Mouse (Mus musculus) liver, embryonic 13.5 days (tissue): ENCODE measurements around the gene Apc2. TPM values are rescaled to one million over a fixed set of nuclear protein-coding genes. Genes with fewer than 3 reads are reported as not detected.

ENCODE experiments used
- ATAC-seq: fragments of 200-750 bp; cut with Nextera tagmentation; 2 replicates; pipeline ENCODE4 v1.8.0; 2017; ENCODE audit warnings: low read depth, mild to moderate bottlenecking, moderate number of reproducible peaks, moderate library complexity
- DNase-seq: peaks from one replicate; pipeline ENCODE4 v3.0.0; 2022
- H3K27ac ChIP-seq: fragments of 300-500 bp; sonication (generic); 2 replicates; pipeline ENCODE4 v1.5.1; 2015; ENCODE audit warnings: moderate library complexity, mild to moderate bottlenecking, inconsistent platforms
- H3K27me3 ChIP-seq: fragments of 300-500 bp; sonication (generic); 2 replicates; pipeline ENCODE4 v1.6.1; 2015; ENCODE audit warnings: mild to moderate bottlenecking, inconsistent platforms
- H3K36me3 ChIP-seq: fragments of 300-500 bp; sonication (generic); 2 replicates; pipeline ENCODE4 v1.6.1; 2015; ENCODE audit warnings: mild to moderate bottlenecking, inconsistent platforms
- H3K4me1 ChIP-seq: fragments of 300-500 bp; sonication (generic); replicated peaks from 2 replicates; pipeline ENCODE4 v1.6.1; 2015; ENCODE audit warnings: inconsistent platforms
- H3K4me2 ChIP-seq: fragments of 300-500 bp; sonication (generic); 2 replicates; pipeline ENCODE4 v1.6.1; 2015; ENCODE audit warnings: inconsistent platforms, mild to moderate bottlenecking, moderate library complexity
- H3K4me3 ChIP-seq: fragments of 300-500 bp; sonication (generic); replicated peaks from 2 replicates; pipeline ENCODE4 v1.5.1; 2015; ENCODE audit warnings: mild to moderate bottlenecking, inconsistent platforms
- H3K9ac ChIP-seq: fragments of 300-500 bp; sonication (generic); 2 replicates; pipeline ENCODE4 v1.6.1; 2015; ENCODE audit warnings: mild to moderate bottlenecking, inconsistent platforms
- H3K9me3 ChIP-seq: fragments of 300-500 bp; sonication (generic); replicated peaks from 2 replicates; pipeline ENCODE4 v1.6.1; 2016; ENCODE audit warnings: inconsistent platforms
- WGBS: fragments of 180-500 bp; shearing (Covaris S2); methylation state at CpG from one replicate; pipeline ENCODE4 v1.1.7; 2015; ENCODE audit not compliant: insufficient replicate concordance; 5-methylcytosine and 5-hydroxymethylcytosine counted together
- polyA plus RNA-seq: library from polyadenylated mRNA; unstranded; fragments of >200 nt; fragmentation: Nextera tagmentation; extraction: Ambion mirVana; gene quantifications from 2 replicates; pipeline ENCODE4 v1.2.1, GENCODE M21; 2015

Apc2 gene
- polyA plus RNA-seq, 1 experiment from 2014 or later: 0.24 TPM

DNA sequence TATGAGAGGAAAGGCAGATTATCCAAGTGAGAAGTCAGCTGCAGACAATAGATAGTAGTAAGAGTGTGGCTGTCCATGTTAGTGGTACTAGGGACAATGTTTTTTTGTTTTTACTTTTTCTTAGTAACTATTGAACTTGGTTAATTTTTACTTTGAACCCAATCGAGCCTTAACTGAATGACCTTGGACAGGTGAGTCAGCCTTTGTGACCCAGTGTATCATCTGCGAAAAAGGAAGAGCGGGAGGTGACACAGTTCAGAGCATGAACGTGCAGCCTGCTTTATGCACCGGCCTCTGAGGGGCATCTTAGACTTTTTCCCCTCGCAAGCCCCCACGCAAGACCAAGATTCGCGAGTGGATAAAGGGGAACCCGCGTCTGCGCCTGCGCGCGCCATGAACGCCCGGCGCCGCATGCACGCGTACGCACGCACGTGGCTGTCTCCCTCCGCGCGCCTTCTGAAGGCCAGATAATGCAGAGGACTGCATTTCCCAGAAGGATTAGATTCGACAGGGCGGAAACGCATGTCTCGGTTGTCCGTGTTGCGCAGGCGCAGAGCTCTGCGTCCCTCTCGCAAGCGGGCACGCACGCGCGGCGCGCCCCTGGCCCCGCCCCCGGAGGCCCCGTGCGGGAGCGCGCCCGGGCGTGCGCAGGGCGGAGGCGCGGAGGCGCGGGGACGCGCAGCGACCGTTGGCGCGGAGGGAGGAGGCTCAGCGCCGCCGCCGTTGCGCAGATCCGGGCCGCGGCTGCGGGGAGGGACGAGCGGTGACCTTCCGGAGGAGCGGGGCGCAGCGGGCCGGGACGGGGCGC is 31.2 kb upstream of the Apc2 start:
- Histone ChIP-seq H3K4me3 (peak overlapping the region; percentile 98), H3K36me3 (peaks cover 24% of the 10 kb centered on the region), H3K27ac (peak overlapping the region; percentile 93), H3K9me3 (no peaks in the 10 kb centered on the region), H3K27me3 (no peaks in the 10 kb centered on the region), H3K4me1 (peaks cover 87% of the 10 kb centered on the region), H3K9ac (peak overlapping the region; percentile 100), H3K4me2 (peak overlapping the region; percentile 88)
- WGBS: 1% methylated on average over 81 of the region's 81 CpGs
- peak; percentile 66 for ATAC-seq
- DNase-seq: peak; percentile 98

DNA sequence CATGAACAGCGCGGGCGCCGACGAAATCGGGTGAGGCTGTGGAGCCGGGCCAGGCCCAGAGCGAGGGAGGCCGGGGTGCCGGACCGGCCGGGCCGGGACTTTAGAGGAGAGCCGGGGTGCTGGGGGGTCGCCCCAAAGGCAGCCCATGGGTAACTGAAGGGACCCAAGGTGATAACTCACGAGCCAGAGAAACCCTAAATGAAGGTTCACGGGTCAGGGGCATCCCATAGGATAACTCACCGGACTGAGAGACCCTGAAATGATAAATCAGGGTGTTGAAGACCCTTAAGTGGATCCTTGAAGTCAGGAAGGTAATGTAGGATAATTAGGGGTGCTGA is 30.7 kb upstream of the Apc2 start:
- under 1% methylated on average over 18 of the region's 18 CpGs for WGBS
- Histone ChIP-seq H3K9me3 (no peaks in the 10 kb centered on the region), H3K4me1 (peaks cover 87% of the 10 kb centered on the region), H3K4me2 (peak overlapping the region; percentile 88), H3K27ac (peak overlapping the region; percentile 92), H3K9ac (peak overlapping the region; percentile 100), H3K4me3 (peak overlapping the region; percentile 98), H3K27me3 (no peaks in the 10 kb centered on the region), H3K36me3 (peaks cover 24% of the 10 kb centered on the region)
- DNase-seq (no peak), ATAC-seq (no peak)

DNA sequence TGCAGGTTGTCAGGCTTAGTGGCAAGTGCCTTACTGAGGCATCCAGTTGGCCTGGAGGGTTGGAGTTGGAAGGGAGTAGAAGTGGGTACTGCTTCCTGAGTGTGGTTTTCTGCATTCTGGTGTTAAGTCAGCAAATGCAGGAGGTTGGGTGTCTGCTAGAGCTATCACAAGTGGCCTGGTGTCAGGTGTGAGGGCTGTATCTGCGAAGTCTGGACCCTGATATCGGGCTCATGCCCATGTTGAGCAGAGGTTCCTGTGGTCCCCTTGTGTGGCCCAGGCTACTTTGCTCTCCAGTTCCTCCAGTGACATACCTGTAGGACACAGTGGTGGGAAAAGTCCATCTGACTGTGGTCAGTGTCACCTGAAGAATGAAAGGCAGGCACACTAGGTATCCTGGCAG is 25.7 kb upstream of the Apc2 start:
- ATAC-seq: peak; percentile 51
- peak overlapping the region; percentile 98 for H3K4me3 ChIP-seq
- H3K27ac ChIP-seq: peak overlapping the region; percentile 96
- H3K36me3 ChIP-seq: peaks cover 69% of the 10 kb centered on the region
- peaks cover 93% of the 10 kb centered on the region for H3K4me1 ChIP-seq
- peak overlapping the region; percentile 100 for H3K9ac ChIP-seq
- peak overlapping the region; percentile 88 for H3K4me2 ChIP-seq
- no peaks in the 10 kb centered on the region for H3K27me3 ChIP-seq
- no peaks in the 10 kb centered on the region for H3K9me3 ChIP-seq
- WGBS: 32% methylated on average over 2 of the region's 2 CpGs
- no peak for DNase-seq

DNA sequence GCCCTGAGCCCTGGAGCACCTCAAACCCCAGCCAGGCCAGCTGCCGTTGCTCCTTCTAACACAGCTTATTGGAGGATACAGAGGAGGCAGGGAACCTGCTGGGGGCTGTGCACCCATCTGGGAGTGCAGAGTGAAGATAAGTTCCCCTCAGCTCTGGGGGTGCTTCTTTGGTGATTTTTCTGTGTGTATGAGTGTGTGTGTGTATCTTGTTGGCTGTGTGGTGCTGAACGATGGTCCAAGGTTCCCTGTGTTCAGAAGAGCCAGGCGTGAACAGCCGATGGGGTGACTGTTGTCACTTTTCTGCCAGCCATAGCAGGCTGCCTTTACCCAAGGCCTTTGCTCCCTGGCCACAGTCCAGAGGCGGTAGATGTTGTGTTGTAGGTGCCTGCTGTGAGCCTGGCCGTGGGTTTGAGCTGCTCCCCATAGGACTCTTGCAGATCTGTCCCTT is 25.0 kb upstream of the Apc2 start:
- DNase-seq (peak; percentile 68), ATAC-seq (peak; percentile 83)
- H3K4me3 ChIP-seq: peak overlapping the region; percentile 98
- peak overlapping the region; percentile 96 for H3K27ac ChIP-seq
- no peaks in the 10 kb centered on the region for H3K9me3 ChIP-seq
- H3K9ac ChIP-seq: peak overlapping the region; percentile 100
- peaks cover 93% of the 10 kb centered on the region for H3K4me1 ChIP-seq
- WGBS: 43% methylated on average over 6 of the region's 6 CpGs
- no peaks in the 10 kb centered on the region for H3K27me3 ChIP-seq
- peaks cover 75% of the 10 kb centered on the region for H3K36me3 ChIP-seq
- H3K4me2 ChIP-seq: peak overlapping the region; percentile 88

DNA sequence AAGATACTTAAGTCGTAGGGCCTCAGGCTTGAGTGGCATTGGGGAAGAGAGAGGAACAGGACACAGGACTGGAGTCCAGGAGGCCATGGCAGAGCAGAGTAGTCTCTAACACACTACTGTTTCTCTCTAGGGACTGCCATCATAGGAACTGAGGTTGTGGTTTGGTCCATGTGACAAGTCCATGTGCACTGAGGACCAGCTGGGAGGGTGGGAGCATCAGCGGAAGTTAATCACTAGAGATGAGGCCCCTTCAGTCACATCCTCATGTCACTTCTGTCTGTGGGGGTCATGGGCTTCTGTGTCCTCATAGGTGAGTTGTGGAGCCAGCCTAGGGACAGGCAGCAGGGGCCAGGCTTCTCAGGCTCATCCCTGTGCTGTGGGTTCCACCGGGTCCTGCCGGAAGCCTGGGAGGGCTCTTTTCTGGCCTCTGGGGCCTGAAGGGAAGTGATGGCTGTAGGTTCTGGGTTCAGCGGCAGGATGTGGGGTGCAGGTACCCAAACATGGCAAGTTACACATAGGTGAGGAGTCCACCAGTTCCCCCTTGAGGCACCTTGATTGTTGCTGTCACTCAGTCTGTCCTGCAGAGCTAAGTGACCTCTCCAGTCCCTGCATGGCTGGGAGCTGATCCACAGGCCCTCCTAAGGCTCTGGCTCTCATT is 24.5 kb upstream of the Apc2 start:
- DNase-seq (no peak), ATAC-seq (no peak)
- peak overlapping the region; percentile 88 for H3K4me2 ChIP-seq
- peak overlapping the region; percentile 98 for H3K4me3 ChIP-seq
- H3K27me3 ChIP-seq: no peaks in the 10 kb centered on the region
- peak overlapping the region; percentile 100 for H3K9ac ChIP-seq
- peak overlapping the region; percentile 96 for H3K27ac ChIP-seq
- H3K36me3 ChIP-seq: peaks cover 81% of the 10 kb centered on the region
- WGBS: 57% methylated on average over 5 of the region's 5 CpGs
- no peaks in the 10 kb centered on the region for H3K9me3 ChIP-seq
- peaks cover 91% of the 10 kb centered on the region for H3K4me1 ChIP-seq

DNA sequence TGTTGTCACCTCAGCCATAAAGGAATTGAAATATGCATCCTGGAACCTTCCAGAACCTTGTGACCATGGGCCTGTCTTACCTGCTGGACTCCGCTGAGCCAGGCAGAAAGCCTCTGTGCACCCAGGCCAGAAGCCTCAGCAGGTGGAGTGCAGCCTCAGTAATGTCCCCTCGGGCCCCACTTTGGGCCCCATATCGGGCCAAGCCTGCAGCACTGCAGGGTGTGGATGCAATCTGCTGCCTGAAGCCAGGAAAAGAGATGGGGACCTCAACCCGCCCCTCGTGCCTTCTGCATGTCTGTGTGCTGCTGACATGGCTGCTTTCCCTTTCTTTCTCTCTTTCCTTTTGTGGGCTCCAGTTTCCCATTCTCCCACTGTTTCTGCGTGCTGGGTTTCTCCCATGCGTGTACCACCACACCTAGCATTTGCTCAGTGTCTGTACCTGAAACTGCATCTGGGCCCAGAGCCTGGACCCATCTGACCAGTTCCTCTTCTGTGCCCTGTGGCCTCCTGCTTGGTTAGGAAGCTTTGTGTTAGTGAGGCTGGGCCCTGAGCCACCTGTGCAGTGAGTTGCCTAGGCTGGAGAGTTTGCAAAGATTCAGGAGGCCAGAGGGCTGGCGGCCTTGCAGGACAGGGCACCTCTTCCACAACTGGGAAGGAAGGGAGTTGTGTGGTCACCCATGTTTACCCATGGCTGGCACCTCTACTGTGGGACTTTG is 23.7 kb upstream of the Apc2 start:
- peak; percentile 66 for DNase-seq
- Histone ChIP-seq H3K4me1 (peaks cover 84% of the 10 kb centered on the region), H3K4me3 (peak overlapping the region; percentile 98)

DNA sequence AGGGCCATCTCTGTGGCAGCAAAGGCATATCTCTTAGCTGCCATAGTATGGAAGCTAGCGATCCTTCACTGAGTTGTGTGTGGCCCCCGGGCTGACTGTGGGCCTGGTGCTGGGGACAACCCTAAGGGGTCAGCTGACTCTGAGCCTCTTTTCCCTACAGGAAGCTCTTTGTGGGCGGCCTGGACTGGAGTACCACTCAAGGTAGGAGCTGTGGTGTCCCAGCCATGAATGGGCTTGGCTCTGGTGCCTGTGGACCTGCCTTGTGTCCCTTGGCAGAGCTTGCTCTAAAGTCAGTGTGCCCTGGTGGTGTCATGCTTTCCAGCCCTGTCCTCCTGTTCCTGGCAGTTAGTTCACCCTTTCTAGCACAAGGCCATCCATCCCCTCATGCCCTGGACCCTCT is 21.9 kb upstream of the Apc2 start:
- Histone ChIP-seq H3K27ac (peak overlapping the region; percentile 96), H3K9ac (0 out of 2 replicates have a peak overlapping the region, but pooled peaks have one; percentile 52), H3K4me3 (no peak overlapping the region), H3K36me3 (peaks cover 89% of the 10 kb centered on the region), H3K4me2 (no peak overlapping the region), H3K9me3 (no peaks in the 10 kb centered on the region), H3K4me1 (peaks cover 66% of the 10 kb centered on the region), H3K27me3 (no peaks in the 10 kb centered on the region)
- 79% methylated on average over 3 of the region's 3 CpGs for WGBS
- DNase-seq: no peak
- ATAC-seq: no peak

More for the DNA sequence above, 23.7 kb upstream of the Apc2 start:
- H3K4me2 ChIP-seq: peak overlapping the region; percentile 88
- peak; percentile 77 for ATAC-seq
- H3K9me3 ChIP-seq: no peaks in the 10 kb centered on the region
- peak overlapping the region; percentile 96 for H3K27ac ChIP-seq
- WGBS: 63% methylated on average over 8 of the region's 8 CpGs
- H3K36me3 ChIP-seq: peaks cover 87% of the 10 kb centered on the region
- H3K27me3 ChIP-seq: no peaks in the 10 kb centered on the region
- peak overlapping the region; percentile 100 for H3K9ac ChIP-seq

DNA sequence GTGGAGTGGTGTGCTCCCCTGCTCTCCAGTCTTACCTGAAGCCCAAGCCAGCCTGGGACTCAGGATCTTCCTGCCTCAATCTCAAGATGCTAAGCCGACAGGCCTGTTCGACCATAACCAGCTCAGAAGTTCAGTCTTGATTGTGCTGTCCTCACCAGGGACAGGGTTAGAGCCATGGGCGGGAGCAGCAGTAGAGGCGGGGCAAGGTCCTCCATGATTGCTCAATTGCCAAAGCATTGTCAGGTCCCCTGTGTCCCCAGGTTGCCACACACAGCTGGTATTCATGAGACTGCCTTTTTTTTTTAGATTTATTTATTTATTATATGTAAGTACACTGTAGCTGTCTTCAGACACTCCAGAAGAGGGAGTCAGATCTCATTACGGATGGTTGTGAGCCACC is 19.5 kb upstream of the Apc2 start:
- 78% methylated on average over 5 of the region's 5 CpGs for WGBS

DNA sequence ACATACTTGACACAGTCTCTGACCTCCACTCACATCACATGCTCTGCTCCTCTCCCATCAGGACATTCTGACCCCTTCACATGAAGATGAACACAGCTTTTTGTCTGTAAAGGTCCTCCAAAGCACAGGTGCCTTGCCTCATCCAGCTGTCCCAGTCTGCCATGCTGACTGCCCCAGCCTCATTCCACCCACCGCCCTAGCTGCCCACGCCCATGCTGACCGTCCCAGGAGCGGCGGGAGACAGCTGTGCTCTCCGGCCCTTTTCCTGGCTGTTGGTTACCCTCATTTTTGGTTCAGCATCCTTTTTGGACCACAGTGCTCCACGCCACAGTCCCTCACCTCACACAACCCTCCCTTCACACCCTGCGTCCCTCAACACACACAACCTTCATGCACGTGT is 17.4 kb upstream of the Apc2 start:
- H3K4me2 ChIP-seq: no peak overlapping the region
- H3K36me3 ChIP-seq: peaks cover 100% of the 10 kb centered on the region
- WGBS: 92% methylated on average over 9 of the region's 9 CpGs
- ATAC-seq (no peak), DNase-seq (no peak)
- no peaks in the 10 kb centered on the region for H3K9me3 ChIP-seq
- no peak overlapping the region for H3K27ac ChIP-seq
- H3K4me3 ChIP-seq: no peak overlapping the region
- no peaks in the 10 kb centered on the region for H3K27me3 ChIP-seq
- H3K4me1 ChIP-seq: peaks cover 32% of the 10 kb centered on the region
- no peak overlapping the region for H3K9ac ChIP-seq

More for the DNA sequence above, 19.5 kb upstream of the Apc2 start:
- Histone ChIP-seq H3K4me3 (no peak overlapping the region), H3K9me3 (no peaks in the 10 kb centered on the region), H3K4me1 (peaks cover 47% of the 10 kb centered on the region), H3K36me3 (peaks cover 94% of the 10 kb centered on the region), H3K4me2 (no peak overlapping the region), H3K9ac (no peak overlapping the region), H3K27ac (no peak overlapping the region), H3K27me3 (no peaks in the 10 kb centered on the region)
- ATAC-seq: no peak
- no peak for DNase-seq

DNA sequence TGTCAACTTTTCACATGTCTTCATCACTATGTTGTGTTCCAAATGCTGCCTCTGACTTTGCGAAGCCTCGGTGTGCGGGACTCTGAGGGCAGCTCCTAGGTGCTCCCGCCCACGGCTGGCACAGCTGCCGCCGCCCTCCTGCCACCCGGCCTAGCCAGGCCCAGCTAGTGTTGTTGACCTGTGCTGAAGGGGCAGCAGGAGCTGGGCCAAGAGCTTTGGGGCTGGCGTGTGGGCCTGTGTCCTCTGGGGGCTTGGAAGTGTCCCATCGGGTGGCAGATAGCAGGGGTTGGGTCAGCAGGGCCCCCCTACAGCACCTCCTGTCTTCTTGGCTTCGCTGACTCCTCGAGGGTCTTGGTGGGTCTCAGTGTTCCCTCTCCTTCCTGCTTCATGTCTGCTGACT is 16.5 kb upstream of the Apc2 start:
- DNase-seq (no peak), ATAC-seq (no peak)
- WGBS: 92% methylated on average over 12 of the region's 12 CpGs
- no peak overlapping the region for H3K27ac ChIP-seq
- no peak overlapping the region for H3K9ac ChIP-seq
- no peaks in the 10 kb centered on the region for H3K27me3 ChIP-seq
- H3K4me1 ChIP-seq: peaks cover 23% of the 10 kb centered on the region
- H3K4me2 ChIP-seq: no peak overlapping the region
- H3K9me3 ChIP-seq: no peaks in the 10 kb centered on the region
- peaks cover 100% of the 10 kb centered on the region for H3K36me3 ChIP-seq
- no peak overlapping the region for H3K4me3 ChIP-seq

DNA sequence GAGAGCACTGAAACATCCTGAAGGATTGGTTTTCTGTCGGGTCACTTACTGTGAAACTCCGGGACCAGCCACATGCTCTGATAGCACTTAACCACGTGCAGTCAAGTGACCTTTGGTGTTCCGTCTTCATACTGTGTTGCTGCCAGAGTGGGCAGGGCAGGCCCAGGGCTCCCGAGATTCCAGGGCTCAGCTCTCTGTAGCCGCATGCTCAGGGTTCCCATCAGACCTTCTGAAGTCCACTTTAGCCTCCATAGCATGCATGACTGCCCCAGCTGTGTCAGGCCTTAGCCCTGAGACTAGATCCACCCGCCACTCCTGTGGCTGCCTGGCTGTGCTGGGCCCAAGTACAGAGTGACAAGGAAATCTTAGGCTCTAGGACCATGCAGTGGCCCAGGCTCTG is 14.5 kb upstream of the Apc2 start:
- Histone ChIP-seq H3K27me3 (no peaks in the 10 kb centered on the region), H3K4me2 (no peak overlapping the region), H3K4me1 (peaks cover 11% of the 10 kb centered on the region), H3K27ac (no peak overlapping the region), H3K36me3 (peaks cover 99% of the 10 kb centered on the region), H3K9ac (no peak overlapping the region), H3K9me3 (no peaks in the 10 kb centered on the region), H3K4me3 (no peak overlapping the region)
- DNase-seq: no peak
- ATAC-seq: no peak
- 76% methylated on average over 7 of the region's 7 CpGs for whole genome bisulfite sequencing
